Mouse (Mus musculus): ENCODE measurements around the gene Ulk4.
A peak's percentile ranks its signal among the peaks of the same experiment; 100 is the strongest.

Ulk4 gene

DNA sequence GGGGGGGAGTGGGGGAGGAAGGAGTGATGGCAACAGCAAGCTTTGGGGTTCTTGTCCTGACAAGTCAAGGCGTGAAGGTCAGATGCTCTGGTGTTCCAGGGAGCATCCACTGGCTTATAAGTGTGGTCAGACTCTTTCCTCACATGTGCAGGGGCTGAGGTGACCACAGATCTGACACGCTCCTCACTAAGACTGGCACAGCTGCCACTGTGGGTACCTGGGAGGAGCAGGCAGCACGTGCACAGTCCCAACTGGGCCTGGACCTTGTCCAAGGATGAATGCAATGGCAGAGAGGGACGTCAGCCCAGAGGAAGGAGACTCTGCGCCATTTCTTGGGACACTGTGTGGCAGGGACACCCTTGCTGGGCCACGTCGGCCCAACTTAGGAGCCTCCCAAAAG is 295.2 kb downstream of the Ulk4 start:
- no peak for DNase-seq (ENCODE audit: low spot score in 2 of 2)

DNA sequence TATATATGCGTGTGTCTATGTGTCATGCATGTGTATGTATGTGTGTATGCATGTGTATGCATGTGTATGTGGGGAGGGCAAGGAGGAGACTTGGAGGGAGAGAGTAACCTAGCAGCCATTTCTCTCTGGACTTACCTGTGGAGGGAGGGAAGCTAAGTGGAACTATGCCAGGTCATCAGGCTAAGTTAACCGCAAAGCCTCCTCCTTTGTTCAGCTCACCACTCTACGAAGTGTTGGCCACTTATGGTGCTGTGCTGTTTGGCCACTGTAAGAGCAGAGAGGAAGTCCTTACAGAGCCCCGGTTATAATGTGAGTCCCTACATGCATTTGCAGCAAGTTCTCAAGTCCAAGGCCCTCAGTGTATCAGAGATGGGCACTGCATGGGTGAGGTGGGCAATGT is 300.1 kb downstream of the Ulk4 start:
- DNase-seq (ENCODE audit: low spot score in 2 of 2), result no peak

DNA sequence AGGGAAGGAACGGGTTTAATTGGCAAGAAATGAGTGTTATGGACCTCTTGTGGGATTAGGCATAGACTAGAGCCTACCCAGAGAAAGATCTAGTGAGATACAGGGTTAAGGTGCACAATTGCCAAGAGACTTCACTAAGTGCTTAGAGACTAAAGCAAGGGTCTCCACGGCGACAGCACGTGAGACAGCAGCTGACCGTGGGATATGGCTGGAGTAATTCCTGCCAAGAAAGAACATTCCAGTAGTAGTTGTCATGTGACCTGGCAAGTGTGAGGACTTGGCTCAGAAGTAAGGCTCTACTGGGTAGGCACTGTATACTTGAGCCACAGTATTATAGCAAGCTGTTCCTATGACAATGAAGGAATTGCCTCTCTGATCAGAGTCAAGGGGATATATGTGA is 300.8 kb downstream of the Ulk4 start:
- DNase-seq (ENCODE audit: low spot score in 2 of 2), result no peak

DNA sequence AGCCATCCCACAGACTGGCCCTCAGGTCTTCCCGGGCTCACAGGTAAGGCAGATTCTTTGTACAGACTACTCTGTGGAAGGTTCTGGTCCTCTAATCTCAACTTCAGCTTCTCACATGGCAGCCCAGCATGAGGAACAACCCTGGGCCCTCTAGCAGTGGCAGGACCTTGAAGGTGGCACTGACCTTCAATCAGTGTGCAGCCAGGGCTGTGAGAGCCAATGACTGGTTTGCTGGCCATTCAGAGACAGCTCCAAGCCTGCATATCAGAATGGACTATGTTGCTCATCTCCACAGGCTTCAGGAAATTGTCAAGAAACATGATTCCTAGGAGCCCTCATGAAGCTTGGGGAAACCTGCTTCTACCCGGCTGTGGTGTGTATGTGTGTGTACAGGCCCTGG is 302.8 kb downstream of the Ulk4 start:
- DNase-seq (ENCODE audit: low spot score in 2 of 2), result no peak

DNA sequence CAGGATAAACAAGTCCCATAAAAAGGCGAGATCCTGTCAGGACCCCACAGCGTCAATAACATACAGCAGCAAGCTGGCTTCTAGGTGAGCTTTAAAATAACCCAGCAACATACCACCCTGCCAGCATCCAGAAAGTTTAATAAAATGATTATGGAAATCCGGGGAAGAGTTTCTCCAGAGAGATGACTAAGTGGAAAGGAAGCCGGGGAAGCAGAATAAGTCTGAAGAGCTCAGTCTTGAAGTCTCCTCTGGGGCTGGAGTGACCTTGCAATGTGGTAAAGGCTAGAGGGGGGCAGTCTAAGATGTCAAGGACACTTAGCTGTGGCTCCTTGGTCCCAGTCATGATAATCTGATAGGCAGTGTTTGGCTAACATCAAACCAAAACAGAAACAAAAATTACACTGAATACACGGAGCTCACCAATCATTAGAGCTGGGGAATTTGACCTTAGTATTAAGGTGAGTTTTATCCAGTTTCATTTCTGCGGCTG is 303.9 kb downstream of the Ulk4 start:
- no peak for DNase-seq (ENCODE audit: low spot score in 2 of 2)

DNA sequence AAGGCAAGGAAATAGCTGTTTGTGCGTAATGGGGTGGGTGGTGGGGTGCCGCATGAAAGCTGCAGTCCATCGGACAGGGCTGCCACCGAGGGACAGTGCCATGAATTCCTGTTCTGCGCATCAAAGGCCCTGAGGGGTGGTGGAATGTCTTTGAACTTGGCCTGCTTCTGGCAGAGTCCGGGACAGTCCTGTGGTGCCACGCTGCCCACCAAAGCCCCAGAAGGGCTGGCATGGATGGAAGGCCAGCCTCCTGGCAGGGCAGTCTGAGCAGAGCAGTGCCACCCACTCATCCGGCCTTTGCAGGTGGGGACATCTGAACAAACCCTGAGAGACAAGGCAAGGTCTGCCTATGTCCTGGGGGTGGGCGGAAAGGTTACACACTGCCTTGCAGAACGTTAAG is 312.0 kb downstream of the Ulk4 start:
- DNase-seq (ENCODE audit: low spot score in 2 of 2), result no peak

DNA sequence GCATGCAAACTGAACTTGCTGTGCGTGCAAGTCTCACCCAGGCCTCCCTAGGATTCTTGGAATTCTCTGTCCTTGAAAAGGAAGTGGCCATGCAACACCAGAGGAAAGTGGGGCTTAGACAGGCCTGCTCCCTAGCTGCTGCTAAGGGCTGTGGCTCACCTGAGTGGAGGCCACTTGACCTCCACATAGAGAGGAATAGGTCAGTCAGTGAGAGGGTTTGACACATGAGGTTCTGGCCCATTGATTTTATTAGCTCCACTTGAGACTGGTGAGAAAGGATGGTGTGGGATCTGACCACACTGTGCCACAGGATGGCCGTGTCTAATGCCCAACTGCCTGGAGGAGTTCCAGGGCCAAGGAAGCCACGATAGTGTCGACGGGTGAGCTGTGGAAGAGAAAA is 312.8 kb downstream of the Ulk4 start:
- no peak for DNase-seq (ENCODE audit: low spot score in 2 of 2)

DNA sequence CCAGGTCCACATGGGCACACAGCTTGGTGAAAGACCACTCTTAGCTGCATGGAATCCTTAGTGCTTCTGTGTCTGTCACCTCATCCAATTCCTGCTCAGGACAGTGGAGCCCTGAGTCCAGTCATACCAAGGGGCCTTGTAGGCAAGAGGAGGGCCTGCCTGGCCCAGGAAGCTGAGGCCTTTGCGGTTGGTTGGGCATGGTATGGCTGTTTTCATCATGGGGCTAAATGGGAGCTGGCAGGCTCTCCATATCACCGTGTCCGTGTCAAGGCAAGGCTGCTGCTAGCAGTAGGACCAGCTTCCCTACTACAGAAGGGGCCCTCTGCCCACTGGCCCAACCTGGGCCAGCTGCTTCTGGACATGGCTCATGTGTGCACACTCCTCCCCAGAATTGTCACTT is 313.3 kb downstream of the Ulk4 start:
- DNase-seq (ENCODE audit: low spot score in 2 of 2), result no peak

DNA sequence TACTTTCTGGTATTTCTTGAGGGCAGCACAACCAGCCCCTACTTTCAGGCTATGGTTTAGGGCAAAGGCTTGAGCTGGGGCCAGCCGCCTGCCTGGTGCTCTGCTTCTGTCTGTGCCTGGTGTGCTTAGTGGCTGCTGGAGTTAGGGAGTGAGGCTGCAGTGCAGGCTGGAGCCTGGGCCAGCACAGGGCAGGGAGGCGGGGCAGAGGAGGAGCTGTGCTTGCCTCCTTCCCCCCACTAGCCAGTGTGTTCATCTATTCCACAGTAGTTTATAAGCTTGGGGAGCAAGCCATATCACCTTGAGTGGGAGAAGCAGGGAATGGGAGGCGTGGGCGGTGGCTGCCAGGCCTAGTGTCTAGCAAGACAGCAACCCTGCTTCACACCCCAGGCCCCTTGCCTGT is 313.9 kb downstream of the Ulk4 start:
- DNase-seq (ENCODE audit: low spot score in 2 of 2), result no peak

DNA sequence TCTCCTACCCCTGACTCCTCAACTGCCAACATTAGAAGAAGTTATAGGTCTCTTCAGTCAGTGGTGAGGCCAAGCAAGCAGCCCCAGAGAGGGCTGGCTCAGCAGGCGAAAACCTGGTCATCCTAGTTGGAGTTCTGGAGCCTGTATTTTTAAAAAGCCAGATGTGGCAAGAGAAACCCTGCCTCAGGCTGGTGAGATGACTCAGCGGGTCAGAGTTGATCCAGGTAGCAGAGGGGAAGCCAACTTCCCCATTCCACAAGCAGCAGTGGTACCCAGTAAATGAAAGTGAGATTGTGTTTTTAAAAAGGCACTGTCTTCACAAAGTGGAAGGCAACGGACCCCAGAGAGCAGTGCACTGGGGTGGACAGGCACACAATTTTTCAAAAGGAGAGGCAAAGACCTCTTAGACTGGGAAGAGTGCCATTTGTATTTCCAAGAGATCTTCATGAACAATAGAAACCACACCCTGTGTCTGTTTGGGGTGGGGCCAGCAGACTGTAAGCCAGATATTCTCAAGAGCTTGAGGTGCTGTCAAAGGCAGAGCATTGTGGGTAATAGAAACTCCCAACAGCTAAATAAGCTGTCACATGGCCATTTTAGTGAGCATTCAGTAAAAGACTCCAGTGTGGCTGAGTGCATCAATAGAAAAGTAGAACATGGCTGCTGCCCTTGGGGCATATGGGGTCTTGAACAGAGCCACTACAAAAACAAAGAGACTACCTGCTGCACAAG is 314.9 kb downstream of the Ulk4 start:
- no peak for DNase-seq (ENCODE audit: low spot score in 2 of 2)

DNA sequence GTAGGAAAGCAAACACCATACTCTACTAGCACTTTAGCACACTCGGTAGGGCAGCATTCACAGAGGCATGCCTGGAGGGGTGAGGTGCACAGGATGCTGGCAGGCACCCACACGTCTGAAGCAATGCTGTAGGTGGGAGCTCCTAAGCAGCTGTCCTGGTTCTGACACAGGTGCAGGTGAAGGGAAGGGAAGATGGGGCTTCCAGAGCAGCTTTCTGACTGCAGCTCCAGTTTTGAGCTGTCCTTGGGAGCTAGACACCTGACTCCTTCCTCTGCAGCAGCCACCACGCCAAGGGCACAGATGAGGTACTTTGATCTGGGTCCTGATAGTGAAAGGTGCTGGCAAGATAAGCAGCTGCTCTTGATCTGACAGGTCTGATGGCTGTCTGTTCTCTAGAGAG is 315.5 kb downstream of the Ulk4 start:
- DNase-seq (ENCODE audit: low spot score in 2 of 2), result no peak

DNA sequence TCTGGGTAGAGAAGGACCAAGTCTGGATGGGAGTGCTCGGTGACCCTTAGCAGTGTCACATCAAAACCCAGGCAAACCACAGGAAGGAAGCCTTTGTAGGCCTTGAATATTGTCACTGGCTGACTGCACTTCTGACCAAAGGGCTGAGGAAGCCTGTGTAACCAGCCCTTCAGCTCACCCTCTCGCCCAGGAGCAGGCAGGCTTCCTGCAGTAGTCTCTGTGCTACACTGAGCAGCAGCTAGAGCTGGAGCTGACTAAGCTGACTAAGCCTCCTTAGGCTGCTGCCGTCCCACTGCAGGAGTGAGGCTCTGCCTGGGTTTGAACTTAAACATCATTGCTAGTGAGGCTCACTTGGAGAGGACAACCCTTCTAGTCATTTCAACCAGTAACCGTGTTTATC is 316.4 kb downstream of the Ulk4 start:
- DNase-seq (ENCODE audit: low spot score in 2 of 2), result no peak

DNA sequence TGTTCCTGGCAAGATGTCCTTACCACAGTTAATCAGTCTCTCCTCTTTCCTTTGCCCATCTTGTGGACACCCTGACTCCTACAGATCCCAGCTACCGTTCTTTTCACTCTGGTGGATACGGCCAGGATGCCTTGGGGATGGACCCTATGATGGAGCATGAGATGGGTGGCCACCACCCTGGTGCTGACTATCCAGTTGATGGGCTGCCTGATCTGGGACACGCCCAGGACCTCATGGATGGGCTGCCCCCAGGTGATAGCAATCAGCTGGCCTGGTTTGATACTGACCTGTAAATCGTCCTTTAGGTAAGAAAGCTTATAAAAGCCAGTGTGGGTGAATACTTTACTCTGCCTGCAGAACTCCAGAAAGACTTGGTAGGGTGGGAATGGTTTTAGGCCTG is 317.8 kb downstream of the Ulk4 start:
- DNase-seq (ENCODE audit: low spot score in 2 of 2), result no peak

DNA sequence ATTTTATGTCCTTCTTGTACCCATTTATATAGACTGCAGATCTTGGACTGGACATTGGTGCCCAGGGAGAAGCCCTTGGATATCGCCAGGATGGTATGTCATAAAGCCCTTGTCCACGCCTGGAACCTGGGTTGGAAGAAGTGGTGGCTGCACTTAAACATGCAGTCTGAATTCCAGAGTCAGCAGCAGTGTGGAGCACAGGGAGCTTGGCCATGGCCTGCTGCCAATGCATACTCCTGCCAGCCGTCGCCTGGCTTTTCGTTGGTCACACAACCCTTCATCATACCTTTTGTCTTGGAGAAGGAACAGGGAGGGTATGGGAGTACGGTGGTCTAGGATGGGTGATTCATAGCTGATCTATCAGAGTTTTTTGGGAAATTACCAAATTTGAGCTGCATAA is 318.4 kb downstream of the Ulk4 start:
- no peak for DNase-seq (ENCODE audit: low spot score in 2 of 2)

DNA sequence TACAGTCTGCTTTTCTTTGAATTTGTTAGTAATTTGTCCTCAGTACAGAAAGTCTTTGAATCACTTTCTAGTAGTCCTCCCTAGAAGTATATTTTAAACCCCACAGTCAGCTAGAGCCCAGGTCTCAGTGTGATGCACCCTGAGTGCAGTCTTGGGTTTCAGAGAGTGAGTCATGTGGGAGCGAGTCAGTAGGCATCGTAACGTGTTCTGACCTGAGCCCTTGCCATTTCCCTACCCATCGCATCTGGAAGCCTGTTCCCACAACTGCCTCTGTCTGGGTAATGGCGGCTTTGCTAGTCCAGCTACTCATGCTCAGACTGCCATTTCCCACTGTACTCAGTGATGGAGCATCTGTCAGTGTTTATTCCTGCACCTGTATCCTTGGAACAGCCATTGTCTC is 318.9 kb downstream of the Ulk4 start:
- DNase-seq (ENCODE audit: low spot score in 2 of 2), result no peak

DNA sequence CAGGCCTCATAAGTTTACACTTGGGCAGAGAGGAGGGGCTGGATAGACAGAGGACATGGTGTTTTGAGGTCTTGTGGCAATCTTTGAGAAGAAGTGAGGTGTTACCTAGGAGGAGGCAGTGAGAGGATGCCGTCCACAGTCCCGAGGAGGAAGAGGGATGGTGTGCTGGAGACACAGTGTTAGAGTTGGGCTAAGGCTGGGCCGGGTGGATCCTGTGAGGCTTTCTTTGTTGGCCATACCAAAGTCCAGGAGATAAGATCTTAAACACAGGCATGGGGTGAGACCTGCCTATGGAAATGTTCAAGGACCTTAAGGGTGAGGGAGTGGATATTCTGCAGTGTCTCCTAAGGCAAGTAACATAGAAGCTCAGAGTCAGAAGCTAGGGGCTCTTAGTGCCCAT is 325.1 kb downstream of the Ulk4 start:
- DNase-seq (ENCODE audit: low spot score in 2 of 2), result no peak

DNA sequence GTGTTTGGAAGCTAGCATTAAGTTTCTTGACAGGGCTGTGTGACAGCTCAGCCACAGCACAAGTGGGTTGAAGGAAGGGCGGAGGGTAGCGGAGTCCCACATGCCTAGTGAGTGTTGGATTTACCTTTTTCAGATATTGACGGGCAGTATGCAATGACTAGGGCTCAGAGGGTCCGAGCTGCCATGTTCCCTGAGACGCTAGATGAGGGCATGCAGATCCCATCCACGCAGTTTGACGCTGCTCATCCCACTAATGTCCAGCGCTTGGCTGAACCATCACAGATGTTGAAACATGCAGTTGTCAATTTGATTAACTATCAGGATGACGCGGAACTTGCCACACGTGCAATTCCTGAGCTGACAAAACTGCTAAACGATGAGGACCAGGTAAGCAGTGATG is 326.2 kb downstream of the Ulk4 start:
- DNase-seq (ENCODE audit: low spot score in 2 of 2), result no peak

DNA sequence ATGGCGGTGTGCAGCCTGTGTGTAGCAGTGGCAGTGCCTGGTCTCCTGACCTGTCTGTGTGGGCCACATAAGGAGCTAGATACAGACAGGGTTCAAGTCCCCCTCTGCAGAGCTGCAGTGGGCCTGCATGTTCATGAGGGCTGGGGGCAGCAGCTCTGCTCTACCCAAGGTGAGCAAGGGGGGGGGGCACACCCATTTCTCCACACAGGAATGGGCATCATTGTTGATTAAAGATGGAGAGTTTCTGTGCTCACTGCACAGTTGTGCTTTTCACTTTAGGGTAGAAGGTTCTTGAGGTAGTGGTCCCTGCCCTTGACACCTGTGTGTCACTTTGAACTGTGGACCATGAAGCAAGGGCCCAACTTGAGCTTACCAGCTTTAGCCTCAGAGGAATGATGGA is 328.2 kb downstream of the Ulk4 start:
- no peak for DNase-seq (ENCODE audit: low spot score in 2 of 2)

DNA sequence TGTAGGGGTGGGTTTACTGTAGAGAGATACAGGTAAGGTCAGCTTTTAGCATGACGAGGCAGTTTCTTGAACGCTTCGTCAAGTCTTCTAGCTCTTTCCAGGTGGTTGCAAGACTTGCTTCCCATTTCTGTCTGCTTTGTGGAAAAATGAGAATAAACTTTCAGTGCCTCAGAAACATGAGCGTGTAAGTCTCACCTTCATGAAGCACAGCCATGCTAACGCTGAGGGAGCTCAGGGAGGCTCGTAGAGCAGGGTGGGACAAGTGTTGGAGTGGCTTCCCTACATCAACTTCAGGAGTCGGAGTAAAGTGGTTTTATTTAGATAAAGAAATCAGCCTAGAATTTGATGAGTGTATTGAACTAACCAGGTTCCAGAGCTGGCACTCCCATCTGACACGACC is 330.9 kb downstream of the Ulk4 start:
- no peak for DNase-seq (ENCODE audit: low spot score in 2 of 2)

DNA sequence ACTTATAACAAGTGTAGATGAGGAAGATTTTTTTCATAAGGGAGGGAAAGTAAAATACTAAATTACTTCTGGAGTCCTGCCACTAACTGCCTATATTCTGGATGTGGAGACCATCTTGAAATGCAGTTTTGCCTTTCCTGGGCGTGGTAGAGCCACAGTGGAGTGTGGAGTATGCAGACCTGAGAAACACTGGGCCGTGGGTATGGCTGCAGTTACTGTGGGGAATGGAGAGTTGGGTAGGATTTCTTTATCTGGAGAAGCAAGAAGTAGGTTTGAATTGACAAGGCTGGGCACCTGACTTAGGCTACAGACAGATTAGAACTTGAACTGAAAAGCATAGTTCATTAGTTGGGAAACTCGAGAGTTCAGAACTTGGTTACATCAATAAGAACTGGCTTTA is 332.8 kb downstream of the Ulk4 start:
- no peak for DNase-seq (ENCODE audit: low spot score in 2 of 2)

DNA sequence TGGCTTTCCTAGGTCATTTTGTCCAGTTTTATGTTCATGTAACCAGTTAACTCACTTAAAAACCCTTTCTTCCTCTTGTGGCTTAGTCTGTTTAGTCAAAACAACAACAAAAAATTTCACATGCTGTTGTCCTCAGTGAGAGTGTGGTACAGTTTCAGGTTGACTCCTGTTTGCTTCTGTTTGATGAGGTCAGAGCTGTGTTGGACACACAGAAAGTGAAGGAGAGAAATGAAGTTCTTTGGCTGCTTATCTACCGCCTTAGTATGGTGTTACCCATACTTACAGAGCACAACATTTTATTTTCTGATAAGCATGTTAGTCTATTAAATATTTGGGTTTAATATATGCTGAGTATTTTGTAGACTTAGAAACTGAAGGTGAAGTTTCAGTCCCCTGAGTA is 333.2 kb downstream of the Ulk4 start:
- DNase-seq (ENCODE audit: low spot score in 2 of 2), result no peak

DNA sequence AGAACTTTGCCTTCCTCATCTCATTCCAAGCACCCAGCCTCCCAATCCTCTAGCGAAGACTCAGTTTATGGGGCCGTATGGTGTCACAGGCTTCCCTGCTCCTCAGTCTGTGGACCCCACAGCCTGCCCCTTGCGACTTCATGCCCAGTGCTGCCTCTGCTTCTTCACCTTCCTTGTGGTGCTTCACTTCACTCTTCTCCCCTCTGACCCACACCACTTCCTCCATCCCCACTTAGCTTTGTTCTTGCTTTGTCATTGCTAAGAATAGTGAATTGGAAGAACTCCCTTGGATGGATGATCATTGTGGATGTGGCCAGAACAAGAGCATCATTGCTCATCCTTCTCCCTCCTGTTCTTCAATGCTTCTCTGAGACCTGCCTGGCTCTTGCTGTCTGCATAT is 336.1 kb downstream of the Ulk4 start:
- no peak for DNase-seq (ENCODE audit: low spot score in 2 of 2)

DNA sequence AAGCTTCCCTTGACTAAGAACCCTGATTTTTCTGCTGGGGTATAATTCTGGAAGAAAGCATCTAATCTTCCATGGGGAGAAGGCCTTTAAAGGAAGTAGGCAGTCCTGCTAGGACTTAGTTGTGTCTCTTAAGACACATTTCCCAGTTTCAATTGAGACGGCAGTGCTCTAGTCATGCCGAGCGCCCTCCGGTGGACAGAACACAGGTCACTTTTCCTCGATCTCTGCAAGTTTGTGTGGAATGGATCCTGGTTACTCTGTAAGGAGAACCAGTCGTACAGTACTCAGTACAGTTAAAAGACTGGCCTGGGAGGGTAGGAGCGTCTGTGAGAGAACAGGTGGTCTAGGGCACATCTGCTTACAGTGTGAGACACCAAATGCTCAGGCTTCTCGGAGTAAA is 340.6 kb downstream of the Ulk4 start:
- DNase-seq (ENCODE audit: low spot score in 2 of 2), result peak in 1 of 2 experiments; percentile 40

DNA sequence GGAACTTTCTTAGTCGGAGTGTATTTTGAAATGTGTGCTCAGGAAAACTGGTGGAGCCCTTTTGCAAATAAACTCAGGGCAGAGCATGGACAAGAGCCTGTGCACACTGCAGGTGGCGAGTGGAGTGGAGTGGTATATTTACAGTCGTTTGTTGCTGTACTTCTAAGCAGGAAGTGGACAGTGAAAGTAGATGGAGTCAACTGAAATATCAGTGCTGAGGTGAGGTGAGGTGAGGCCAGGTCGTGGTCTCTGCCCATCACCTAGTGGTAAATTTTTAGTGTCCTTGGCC is 341.4 kb downstream of the Ulk4 start:
- DNase-seq (ENCODE audit: low spot score in 2 of 2), result no peak
